Mouse (Mus musculus) heart, postnatal 25 days (tissue): Measurements from ENCODE around the gene Sema4b. TPM values are rescaled to one million over a fixed set of nuclear protein-coding genes. Genes with fewer than 3 reads are reported as not detected.

Source experiments
- DNase-seq: peaks from one replicate; pipeline ENCODE4 v3.0.0; 2022; ENCODE audit warnings: low spot score
- intact Hi-C: fragments of 180-260 bp; cut with DNase I; formaldehyde crosslinking; loops from one replicate; pipeline ENCODE4 v1.15.1; 2025
- total RNA-seq, 2 experiments: library from RNA; stranded (reverse); gene quantifications; 2 replicates each; pipeline ENCODE4 v1.2.3; 2021

The Sema4b gene
- 10 to 100 TPM; 11.0 to 12.7 TPM for total RNA-seq

DNA sequence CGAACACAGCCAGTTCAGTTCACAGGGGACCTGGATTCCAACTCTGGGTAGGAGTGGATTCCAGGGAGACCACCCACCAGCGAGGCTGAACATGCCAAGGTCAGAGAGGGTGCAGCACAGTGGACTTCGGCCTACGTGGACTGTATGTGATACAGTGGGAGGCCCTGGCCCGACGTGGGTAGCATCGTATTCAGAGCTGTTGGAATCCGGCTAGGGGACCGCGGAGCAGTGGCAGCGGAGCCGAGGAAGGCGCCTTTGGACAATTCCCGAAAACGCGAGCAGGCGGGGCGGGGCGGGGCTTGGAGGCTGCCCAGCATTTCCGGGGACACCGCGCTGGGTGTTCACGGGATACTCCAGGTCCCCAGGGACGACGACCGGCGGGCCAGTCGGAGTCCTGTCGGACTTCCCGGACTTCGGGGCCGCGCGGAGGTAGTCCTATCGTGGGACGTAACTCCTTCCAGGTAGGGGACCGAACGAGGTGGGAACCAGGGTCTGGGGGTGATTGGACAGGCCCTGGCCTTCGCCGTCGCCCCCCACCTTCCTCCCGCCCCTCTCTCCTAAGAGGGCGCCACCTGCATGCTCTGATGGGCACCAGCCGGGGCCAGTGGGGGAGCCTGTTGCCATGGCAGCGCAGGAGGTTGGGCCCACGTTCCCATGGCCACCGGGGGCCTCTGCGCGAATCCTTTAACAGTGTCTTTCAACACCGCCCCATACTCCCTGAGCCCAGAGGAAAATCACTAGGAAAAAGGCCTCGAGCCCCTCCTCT, at the start of gene Sema4b:
Gene Sema4b (plus strand): TSS at position 311 of the 766 bp plus-strand sequence.
- intact Hi-C loops = no loop called here
- DNase-seq = peak; percentile 77

DNA sequence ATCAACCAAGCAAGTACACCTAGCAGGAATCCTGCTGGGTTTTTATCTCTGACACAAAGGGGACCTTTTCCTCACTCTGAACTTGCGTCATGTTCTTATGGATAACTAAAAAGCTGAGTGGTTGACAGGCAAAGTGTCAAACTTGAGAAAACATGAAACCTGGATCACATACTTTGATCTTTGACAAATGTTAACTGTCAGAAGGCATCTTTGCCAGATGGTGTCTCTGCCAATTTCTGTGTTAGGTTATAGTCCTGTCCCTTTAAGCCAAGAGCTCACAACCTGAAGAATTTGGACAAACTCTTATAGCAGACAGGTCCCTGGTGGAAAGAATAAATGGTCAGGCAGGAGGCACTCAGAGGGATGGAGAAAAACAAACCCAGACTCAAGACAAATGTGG, 48.3 kb upstream of the Sema4b start:
- intact Hi-C loops = no loop called here
- DNase-seq = no peak

DNA sequence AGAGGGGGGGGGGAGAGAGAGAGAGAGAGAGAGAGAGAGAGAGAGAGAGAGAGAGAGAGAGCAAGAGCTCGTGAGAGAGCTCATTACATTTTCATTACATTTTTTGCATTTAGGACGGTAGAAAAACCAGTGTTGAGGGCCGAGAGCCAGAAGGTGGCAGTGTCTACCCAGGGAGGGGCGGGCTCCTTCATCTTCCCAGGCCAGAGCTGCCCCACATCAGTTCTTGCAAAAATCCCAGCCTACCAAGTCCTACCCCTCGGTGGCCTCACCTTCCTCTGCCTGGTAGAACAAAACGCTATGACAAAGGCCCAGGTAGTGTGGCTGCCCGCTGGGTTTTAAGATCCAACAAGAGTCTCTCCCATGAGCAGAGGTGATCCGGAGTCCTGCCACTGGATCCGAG, 45.8 kb upstream of the Sema4b start:
- DNase-seq = peak; percentile 20
- intact Hi-C loops = loop anchor here (1.0 to 5.0 kb wide), 4 partner anchors 56 to 231 kb away; partner anchors contain the start of genes Man2a2 and Rccd1

DNA sequence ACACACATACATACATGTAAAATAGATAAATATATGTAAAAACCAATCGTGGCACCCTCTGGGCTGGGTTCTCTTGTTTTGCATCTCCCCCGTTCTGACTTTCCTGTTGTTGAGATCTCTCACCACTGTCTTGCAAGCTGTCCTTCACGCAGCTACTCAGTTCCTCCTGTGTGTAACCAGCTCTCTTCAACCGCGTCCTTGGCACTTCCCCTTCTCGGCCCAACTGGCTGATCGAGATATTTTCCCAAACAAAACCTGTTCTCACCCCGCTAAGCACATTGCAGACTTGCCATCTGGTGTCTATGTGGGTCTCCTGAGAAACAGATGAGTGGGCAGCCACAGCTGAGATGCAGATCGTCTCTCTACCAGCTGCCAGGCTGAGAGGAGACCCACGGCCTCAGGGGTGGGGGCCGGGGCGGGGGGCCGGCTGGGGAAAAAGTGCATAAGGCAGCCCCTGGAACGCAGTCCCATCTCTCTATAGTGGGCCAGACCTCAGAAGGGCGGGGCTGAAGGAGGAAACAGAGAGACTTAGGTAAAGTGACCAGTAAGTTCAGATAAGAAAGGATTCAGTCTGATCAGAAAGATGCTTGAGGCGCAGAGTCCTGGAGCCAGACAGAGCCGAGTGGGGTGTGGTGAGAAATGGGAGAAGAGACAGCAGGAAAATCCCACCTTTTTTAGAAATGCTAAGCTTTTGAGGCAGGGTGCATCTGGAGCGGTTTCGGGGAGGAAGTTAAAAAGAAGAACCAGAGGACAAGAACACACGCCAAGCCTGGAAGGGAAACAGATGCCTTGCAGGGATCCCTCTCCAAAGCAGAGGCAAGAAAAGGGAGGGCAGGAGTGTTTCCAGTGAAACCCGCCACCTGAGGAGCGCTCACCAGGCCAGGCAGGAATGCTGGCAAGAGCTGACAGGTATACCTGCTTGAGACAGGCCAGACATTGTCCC, 43.0 kb upstream of the Sema4b start:
- DNase-seq = peak; percentile 12
- intact Hi-C loops = loop anchor here (5.0 kb wide), 3 partner anchors 54 to 229 kb away; partner anchors contain the start of genes Man2a2 and Rccd1

DNA sequence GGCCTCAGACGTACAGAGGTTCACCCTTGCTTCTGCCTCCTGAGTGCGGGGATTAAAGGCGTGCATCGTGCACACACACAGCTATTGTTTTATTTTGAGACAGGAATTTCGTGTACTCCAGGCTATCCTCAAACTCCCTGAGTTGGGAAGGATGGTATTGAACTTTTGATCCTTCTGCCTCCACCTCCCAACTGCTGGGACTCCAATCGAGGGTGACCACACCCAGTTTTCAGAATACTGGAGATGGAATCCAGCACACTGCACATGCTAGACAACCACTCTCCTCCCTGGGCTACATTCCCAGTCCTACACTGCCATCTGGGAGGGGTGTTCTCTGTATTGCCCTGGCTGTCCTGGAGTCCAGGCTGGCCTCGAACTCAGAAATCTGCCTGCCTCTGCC, 41.9 kb upstream of the Sema4b start:
- intact Hi-C loops = loop anchor here (5.0 kb wide), 3 partner anchors 53 to 228 kb away; partner anchors contain the start of genes Man2a2 and Rccd1
- DNase-seq = no peak

DNA sequence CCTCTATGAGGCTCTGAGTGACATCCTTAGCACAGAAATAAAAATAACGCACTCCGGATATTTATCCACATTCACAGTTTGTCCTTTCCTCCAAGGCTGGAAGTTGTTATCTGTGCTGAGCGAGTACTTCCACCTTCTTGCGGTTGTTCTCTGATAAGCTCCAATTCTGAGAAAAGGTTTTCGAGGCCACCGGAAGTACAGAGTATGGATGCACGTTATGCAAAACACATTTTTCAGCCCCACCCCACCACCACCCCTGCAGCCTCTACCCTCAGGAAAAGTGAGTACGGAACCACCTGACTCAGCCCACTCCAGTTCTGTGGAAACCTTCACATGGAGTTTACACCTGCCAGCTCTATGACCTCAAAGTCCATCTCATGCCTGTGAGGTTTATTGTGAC, 40.6 kb upstream of the Sema4b start:
- DNase-seq = no peak
- intact Hi-C loops = no loop called here

DNA sequence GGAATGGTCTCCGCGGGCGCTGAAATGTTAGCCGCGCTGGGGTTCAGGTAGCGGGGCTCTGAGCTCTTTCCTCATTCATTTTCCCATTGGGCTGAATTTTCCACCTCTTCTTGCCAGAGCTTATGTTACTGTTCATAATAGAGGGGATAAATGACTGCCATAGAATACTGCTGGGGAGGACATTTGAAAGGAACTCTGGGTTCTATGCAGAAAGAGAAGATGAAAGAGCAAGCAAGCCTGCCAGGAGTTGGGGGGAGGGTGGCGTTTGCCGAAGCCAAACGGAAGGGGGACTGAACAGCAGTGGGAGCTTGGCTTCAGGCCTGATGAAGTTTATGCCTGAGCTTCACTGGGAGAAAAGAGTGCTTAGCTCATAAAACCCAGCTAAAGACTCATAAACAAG, 37.3 kb upstream of the Sema4b start:
- intact Hi-C loops = no loop called here
- no peak for DNase-seq

DNA sequence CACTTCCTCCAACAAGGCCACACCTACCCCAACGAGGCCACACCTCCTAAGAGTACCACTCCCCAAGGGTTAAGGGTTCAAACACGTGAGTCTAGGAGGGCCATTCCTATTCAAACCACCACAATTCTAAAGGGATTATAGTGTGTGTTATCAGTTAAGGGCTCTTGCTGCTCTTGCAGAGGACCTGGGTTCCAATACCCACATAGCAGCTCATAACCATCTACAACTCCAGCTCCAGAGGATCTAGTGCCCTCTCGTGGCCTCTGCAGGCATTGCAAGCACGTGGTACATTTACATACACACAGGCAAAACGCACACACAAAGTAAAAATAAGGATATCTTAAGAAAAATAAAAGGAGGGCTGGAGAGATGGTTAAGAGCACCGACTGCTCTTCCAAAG, 34.5 kb upstream of the Sema4b start:
- intact Hi-C loops = no loop called here
- no peak for DNase-seq

DNA sequence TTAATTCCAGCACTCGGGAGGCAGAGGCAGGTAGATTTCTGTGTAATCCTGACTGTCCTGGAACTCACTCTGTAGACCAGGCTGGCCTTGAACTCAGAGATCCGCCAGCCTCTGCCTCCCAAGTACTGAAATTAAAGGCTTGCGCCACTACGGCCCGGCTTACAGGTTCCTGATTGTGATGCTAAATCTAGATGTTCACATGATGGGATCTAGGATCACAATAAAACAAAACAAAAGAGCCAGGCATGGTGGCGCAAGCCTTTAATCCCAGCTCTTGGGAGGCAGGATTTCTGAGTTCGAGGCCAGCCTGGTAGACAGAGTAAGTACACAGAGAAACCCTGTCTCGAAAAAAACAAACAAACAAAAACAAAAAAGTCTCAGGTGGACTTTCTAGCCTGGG, 33.9 kb upstream of the Sema4b start:
- no peak for DNase-seq
- intact Hi-C loops = no loop called here

DNA sequence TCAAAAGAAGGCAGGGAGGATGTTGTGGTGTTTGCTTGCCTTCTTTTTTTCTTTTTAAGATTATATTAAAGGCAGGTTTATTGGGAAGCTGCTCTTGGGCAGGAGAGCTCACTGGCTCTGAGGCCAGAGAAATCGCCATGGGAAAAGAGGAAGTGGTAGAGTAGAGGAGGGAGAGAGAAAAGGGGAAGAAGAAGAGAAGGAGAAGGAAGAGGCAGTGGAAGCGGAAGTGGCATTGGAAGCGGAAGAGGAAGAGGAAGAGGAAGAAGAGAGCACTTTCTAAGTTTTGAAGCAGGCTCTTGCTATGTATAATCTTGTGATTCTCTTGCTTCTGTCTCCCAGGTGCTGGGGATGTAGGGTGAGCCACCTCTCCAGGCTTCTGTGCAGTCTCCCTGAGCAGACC, 32.0 kb upstream of the Sema4b start:
- DNase-seq = no peak
- intact Hi-C loops = loop anchor here (5.0 kb wide), 1 partner anchor 63 kb away; no protein-coding TSS in a partner anchor

DNA sequence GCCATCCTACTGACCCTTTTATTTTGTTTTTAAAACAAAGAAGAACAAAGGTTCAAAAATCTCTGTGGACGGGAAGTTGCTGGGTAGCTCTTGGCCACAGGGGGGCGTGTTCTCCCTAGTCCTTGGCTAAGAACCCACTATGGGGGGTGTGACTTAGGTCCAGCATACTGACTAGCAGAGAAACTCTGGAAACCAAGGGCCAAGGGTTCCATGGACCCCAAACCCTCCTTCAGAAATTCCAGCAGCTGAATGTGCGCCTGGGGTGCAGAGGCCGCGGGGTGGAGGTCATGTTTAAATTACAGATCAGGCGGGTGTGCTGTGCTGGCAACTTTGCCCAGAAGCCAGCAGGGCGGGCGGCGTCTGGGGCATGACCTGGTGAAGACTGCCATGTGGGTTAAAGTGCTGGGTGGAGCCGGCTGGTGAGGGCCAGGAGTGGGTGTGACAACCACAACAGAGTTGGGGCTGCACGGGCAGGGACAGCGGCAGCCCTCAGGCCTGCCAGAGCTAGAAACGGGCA, 29.9 kb upstream of the Sema4b start:
- DNase-seq = no peak
- intact Hi-C loops = loop anchor here (5.0 kb wide), 1 partner anchor 61 kb away; no protein-coding TSS in a partner anchor

DNA sequence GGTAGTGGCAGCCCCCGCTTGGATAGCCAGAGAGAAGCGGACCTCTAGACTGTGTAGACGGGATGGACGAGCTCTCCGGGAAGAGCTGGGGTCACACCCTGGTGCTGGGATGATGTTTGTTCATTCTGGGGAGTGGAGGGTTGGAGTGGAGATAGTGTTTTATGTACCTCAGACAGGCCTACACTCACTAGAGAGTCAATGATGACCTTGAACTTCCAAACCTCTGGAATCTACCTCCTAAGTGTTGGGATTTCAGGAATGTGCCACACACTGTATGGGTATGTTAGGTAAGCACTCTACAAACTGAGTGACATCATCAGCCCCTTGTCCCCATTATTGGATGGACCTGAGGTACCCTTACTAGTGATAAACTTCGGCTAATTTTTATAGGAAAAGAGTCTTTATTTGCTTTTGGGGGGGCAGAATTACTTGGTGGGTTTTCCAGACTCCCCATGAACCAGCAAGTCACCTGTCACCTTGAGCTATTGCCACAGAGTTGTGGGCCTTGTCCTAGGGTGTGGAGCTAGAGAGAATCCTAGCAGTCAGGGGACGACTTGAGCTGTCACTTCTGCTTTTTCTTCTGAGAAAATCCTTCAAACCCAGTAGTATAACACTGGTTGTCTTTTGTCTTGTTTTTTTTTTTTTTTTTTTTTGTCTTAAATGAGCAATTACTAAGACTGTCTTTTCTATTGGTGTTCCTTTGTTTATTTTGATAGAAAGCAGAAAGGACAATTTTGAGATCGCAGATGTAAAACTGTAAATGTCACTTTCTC, 28.0 kb upstream of the Sema4b start:
- intact Hi-C loops = loop anchor here (5.0 kb wide), 1 partner anchor 59 kb away; no protein-coding TSS in a partner anchor
- no peak for DNase-seq

DNA sequence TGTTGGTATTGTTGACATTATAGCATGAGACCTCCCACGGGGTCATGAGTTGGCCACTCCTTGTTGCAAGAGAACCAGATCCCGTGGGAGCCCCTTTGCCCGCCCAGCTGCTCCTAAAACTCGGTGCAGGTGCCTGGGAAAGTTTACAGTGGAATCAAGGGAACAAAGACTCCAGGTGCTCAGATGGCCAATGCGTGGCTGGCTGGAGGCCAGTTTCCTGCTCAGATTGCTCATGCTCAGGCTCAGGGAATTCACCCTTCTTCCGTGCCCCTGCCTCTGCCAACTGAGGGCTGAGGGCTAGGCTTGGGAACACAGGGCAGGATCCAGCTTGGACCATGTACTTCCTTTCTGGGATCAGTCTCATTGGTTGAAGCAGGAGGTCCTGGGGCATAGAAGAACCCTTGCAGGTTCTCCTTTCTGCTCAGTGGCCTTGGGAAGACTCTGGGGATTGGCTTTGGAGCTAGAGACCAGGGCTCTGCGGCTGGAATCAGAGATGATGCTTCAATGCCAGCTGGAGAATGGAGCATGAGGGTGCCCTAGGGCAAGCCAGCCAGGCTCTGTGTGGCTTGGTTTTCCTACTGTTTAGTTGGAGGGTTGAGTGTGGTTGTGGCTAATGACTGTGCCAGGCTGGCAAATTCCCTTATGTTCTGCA, 26.2 kb upstream of the Sema4b start:
- intact Hi-C loops = no loop called here
- no peak for DNase-seq

DNA sequence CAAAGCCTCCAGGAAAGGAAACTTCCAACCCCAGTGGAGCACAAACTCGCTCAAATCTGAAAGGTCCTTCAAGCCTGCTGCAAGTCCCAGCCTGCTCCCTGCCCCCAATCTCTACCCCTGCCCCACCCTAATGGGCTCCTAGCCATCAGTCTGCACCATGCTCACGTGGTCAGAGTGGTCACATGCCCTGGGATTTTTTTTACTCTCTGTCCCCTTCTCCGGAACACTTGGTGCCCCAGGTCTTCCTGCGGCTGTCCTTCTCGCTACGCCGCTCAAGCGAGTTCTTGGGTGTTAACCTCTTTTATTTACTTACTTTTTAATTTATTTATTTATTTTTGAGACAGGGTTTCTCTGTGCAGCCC, 25.7 kb upstream of the Sema4b start:
- intact Hi-C loops = no loop called here
- DNase-seq = peak; percentile 24

DNA sequence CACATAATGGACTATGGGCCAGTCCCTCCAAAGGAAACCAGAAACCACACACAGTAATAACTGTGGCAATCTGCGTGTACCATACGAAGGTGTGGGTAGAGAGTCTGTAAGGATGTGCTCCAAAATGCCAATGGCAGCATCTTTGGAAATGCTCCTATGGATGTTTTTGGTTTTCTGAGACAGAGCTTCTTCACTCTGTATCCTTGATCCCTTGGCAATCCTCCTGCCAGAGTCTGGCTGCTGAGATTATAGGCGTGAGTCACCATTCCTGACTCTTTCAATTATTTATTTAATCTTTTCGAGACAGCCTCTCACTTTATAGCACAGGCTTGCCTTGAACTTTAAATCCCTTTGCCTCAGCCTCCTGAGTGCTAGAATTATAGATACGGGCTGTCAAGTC, 21.2 kb upstream of the Sema4b start:
- intact Hi-C loops = no loop called here

DNA sequence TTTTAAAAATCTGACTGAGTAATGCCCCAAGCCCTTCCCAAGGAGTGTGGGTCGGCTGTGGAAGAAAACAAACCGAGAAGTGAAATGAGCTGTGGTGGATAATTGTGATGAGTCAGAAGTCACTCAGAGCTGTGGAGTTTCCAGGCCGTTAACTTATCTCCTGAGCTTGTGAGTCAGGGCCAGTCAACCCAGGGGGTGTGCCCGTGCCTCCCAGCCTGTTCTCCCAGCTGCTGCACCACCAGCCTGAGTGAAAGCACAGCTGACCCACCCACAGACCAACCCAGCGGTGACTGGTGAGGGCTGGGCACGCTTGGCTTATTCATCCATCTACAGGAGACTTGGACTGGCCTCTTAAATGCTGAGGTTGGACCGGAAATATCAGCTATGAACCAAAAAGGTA, 19.9 kb upstream of the Sema4b start:
- intact Hi-C loops = no loop called here
- DNase-seq = peak; percentile 36

More for the DNA sequence above, 21.2 kb upstream of the Sema4b start:
- no peak for DNase-seq

DNA sequence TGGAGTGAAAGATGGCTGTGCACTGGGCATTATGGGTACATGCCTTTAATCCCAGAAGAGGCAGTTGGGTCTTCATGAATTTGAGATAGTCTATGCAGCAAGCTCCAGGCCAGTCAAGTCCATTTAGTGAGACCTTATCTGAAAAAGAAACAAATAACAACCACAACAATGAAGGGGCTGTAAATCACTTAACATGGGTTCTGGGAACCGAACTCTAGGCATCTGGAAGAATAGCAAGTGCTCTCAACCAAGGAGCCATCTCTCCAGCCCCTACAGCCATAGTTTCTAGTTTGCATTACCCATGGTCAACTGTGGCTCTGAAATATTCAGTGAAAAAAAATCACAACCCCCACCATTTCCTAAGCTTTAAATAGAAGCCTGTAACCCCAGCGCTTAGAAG, 16.8 kb upstream of the Sema4b start:
- intact Hi-C loops = no loop called here
- no peak for DNase-seq

DNA sequence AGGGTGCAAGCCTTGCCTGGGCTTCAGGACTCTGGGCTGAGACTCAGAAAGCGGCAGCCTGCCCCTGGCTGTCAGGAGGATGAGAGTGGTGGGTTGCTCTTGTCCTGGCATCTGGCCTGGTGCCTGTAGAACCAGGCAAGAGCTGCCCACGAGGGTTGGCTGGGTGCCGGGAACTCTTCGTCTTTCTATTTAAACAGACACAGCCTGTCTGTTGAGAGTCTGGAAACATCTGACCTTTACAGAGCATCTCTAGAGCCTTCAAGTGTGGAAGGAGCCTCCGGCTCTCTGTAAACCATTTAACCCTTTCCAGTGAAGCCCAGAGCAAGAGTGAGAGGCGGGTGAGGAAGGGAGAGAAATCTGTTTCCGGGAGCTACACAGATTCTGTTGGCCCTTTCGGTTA, 15.3 kb upstream of the Sema4b start:
- intact Hi-C loops = no loop called here
- DNase-seq = no peak
